Mouse (Mus musculus): ENCODE data around the gene Cd81. TPM values are rescaled to one million over a fixed set of nuclear protein-coding genes. Genes with fewer than 3 reads are reported as not detected.
A peak's percentile ranks its signal among the peaks of the same experiment; 100 is the strongest.

Gene Cd81
- polyA plus RNA-seq, 1 experiment, result 824 TPM

DNA sequence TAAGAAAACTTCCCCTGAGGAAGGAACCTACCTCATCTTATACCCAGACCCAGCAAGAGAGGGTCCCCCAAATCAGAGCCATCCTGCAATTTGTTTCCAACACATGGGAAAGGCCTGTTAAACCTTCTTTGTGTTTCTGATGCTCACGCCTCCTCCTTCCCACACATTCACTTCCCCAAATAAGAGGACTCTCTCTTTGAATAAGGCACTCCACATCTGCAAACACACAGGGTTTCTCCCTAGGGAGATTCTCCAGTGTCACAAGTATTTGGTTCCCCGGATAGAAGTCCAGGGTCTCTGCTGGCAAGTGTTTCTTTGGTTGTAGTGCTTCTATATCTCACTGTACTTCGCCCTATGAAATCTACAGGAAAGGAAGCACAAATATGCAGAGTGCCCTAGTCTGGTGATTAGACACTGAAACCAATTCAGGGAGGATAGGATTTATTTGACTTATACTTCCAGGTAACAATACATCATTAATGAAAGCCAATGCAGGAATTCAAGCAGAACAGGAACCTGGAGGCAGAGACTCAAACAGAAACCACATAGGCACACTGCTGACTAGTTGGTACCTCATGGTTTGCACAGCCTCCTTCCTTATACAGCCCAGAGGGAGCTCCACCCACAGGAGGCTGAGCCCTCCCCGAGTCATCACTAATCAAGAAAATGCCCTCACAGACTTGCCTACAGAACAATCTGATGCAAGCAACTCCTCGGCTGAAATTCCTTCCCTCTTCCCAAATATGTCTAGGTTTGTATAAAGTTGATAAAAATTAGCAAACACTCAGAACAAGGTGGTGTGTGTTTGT, 31.0 kb upstream of the Cd81 start:
- Histone ChIP-seq H3K27ac (ENCODE audit: insufficient read depth, low read depth, low read length) (no peak overlapping the region), H3K4me3 (ENCODE audit: insufficient read depth, low read depth, low read length) (no peak overlapping the region), H3K27me3 (replicated peaks; ENCODE audit: control insufficient read depth, insufficient read depth, low read length) (no peaks in the 10 kb centered on the region), H3K4me1 (ENCODE audit: control insufficient read depth, insufficient read depth, low read length) (no peaks in the 10 kb centered on the region), H3K36me3 (ENCODE audit: control insufficient read depth, insufficient read depth, low read length) (no peaks in the 10 kb centered on the region)
- TF ChIP-seq POLR2A (IDR thresholded peaks at IDR 0.05; ENCODE audit: low read depth, low read length) (no peak), CTCF (conservative IDR thresholded peaks at IDR 0.05; ENCODE audit: insufficient read depth, insufficient read length, low read depth, low read length) (no peak)
- WGBS, result 61% methylated on average over 5 of the region's 5 CpGs
- no peak for DNase-seq

DNA sequence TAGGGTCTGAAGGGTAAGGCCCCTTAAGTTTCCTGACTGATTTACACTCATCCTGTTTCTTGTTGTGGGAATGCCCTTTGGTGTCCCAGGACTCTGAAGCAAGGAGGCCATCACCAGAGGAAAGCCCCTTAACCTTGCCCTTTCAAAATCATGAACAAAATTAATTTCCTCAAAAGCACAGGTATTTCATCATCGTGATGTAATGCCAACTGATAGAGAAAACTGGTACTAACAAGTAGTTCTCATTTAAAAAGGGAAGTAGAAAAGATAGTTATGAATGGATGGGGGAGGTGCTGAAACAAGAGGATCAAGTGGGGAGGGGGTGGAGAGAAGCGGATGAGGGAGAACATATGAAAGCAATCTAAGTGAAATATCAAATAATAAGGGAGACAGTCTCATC, 29.0 kb upstream of the Cd81 start:
- Histone ChIP-seq H3K4me3 (ENCODE audit: insufficient read depth, low read depth, low read length) (no peak overlapping the region), H3K27me3 (replicated peaks; ENCODE audit: control insufficient read depth, insufficient read depth, low read length) (no peaks in the 10 kb centered on the region), H3K36me3 (ENCODE audit: control insufficient read depth, insufficient read depth, low read length) (no peaks in the 10 kb centered on the region), H3K27ac (ENCODE audit: insufficient read depth, low read depth, low read length) (no peak overlapping the region), H3K4me1 (ENCODE audit: control insufficient read depth, insufficient read depth, low read length) (no peaks in the 10 kb centered on the region)
- TF ChIP-seq POLR2A (IDR thresholded peaks at IDR 0.05; ENCODE audit: low read depth, low read length), result no peak
- TF ChIP-seq CTCF (conservative IDR thresholded peaks at IDR 0.05; ENCODE audit: insufficient read depth, insufficient read length, low read depth, low read length), result no peak
- no peak for DNase-seq
- WGBS, result 90% methylated on average over 2 of the region's 2 CpGs

DNA sequence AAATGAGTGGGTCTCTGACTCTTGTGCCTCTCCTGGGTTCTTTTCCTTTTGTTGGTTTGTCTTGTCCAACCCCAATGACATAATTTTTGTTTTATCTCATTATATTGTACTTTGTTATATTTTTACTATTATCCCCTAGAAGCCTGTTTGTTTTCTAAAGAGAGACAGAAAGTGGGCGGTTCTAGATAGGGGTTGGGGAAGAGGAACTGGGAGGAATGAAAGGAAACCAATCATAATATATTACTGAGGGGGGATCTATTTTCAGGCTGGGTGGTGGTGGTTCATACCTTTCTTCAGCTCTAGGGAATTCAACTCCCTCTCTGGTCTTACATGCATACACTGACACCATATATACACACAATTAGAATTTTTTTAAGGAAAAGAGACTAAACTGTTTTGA, 28.2 kb upstream of the Cd81 start:
- TF ChIP-seq POLR2A (IDR thresholded peaks at IDR 0.05; ENCODE audit: low read depth, low read length) (no peak), CTCF (conservative IDR thresholded peaks at IDR 0.05; ENCODE audit: insufficient read depth, insufficient read length, low read depth, low read length) (no peak)

GRCm38 (mm10) chr7:143025496-143025895, 27.0 kb upstream of the Cd81 start:
- DNase-seq, result no peak
- Histone ChIP-seq H3K4me1 (ENCODE audit: control insufficient read depth, insufficient read depth, low read length) (no peaks in the 10 kb centered on the region), H3K27me3 (replicated peaks; ENCODE audit: control insufficient read depth, insufficient read depth, low read length) (no peaks in the 10 kb centered on the region), H3K36me3 (ENCODE audit: control insufficient read depth, insufficient read depth, low read length) (no peaks in the 10 kb centered on the region), H3K27ac (ENCODE audit: insufficient read depth, low read depth, low read length) (no peak overlapping the region), H3K4me3 (ENCODE audit: insufficient read depth, low read depth, low read length) (no peak overlapping the region)
- WGBS, result 96% methylated on average over 3 of the region's 3 CpGs
- TF ChIP-seq CTCF (conservative IDR thresholded peaks at IDR 0.05; ENCODE audit: insufficient read depth, insufficient read length, low read depth, low read length) (no peak), POLR2A (IDR thresholded peaks at IDR 0.05; ENCODE audit: low read depth, low read length) (no peak)

More for the DNA sequence above, 28.2 kb upstream of the Cd81 start:
- 93% methylated on average over 1 of the region's 1 CpGs for WGBS
- Histone ChIP-seq H3K4me1 (ENCODE audit: control insufficient read depth, insufficient read depth, low read length) (no peaks in the 10 kb centered on the region), H3K36me3 (ENCODE audit: control insufficient read depth, insufficient read depth, low read length) (no peaks in the 10 kb centered on the region), H3K4me3 (ENCODE audit: insufficient read depth, low read depth, low read length) (no peak overlapping the region), H3K27ac (ENCODE audit: insufficient read depth, low read depth, low read length) (no peak overlapping the region), H3K27me3 (replicated peaks; ENCODE audit: control insufficient read depth, insufficient read depth, low read length) (no peaks in the 10 kb centered on the region)
- DNase-seq, result no peak

GRCm38 (mm10) chr7:143027196-143027595, 25.3 kb upstream of the Cd81 start:
- Histone ChIP-seq H3K4me1 (ENCODE audit: control insufficient read depth, insufficient read depth, low read length) (no peaks in the 10 kb centered on the region), H3K27ac (ENCODE audit: insufficient read depth, low read depth, low read length) (no peak overlapping the region), H3K4me3 (ENCODE audit: insufficient read depth, low read depth, low read length) (no peak overlapping the region), H3K27me3 (replicated peaks; ENCODE audit: control insufficient read depth, insufficient read depth, low read length) (no peaks in the 10 kb centered on the region), H3K36me3 (ENCODE audit: control insufficient read depth, insufficient read depth, low read length) (no peaks in the 10 kb centered on the region)
- TF ChIP-seq CTCF (conservative IDR thresholded peaks at IDR 0.05; ENCODE audit: insufficient read depth, insufficient read length, low read depth, low read length), result no peak
- TF ChIP-seq POLR2A (IDR thresholded peaks at IDR 0.05; ENCODE audit: low read depth, low read length), result no peak
- DNase-seq, result no peak
- 97% methylated on average over 4 of the region's 4 CpGs for WGBS

- TF ChIP-seq CTCF (conservative IDR thresholded peaks at IDR 0.05; ENCODE audit: insufficient read depth, insufficient read length, low read depth, low read length) (no peak), POLR2A (IDR thresholded peaks at IDR 0.05; ENCODE audit: low read depth, low read length) (no peak)
- Histone ChIP-seq H3K27ac (ENCODE audit: insufficient read depth, low read depth, low read length) (no peak overlapping the region), H3K4me3 (ENCODE audit: insufficient read depth, low read depth, low read length) (no peak overlapping the region), H3K36me3 (ENCODE audit: control insufficient read depth, insufficient read depth, low read length) (no peaks in the 10 kb centered on the region), H3K4me1 (ENCODE audit: control insufficient read depth, insufficient read depth, low read length) (no peaks in the 10 kb centered on the region), H3K27me3 (replicated peaks; ENCODE audit: control insufficient read depth, insufficient read depth, low read length) (no peaks in the 10 kb centered on the region)
- 71% methylated on average over 1 of the region's 1 CpGs for WGBS
- DNase-seq, result no peak
These were observed 20.7 kb upstream of the Cd81 start for GRCm38 (mm10) chr7:143031816-143032215.

DNA sequence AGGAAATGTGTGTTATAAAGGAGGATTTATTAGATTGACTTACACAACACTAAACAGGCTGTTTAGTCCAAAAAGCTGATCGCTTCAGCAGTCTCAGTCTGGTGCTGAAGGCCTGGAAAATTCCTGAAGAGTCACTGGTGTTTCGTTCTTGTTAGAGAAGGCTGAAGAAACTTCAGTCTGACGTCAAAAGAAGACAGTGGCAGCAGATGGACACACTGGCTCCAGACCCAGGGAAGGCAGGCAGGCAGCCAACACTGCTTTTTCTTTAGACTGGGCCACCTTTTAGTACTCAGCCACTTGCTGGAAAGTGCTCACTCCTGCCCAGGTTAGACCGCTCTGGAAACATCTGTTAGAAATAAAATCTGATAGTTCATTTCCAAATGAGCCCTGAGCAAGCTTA, 19.0 kb upstream of the Cd81 start:
- no peaks in the 10 kb centered on the region for H3K36me3 ChIP-seq (ENCODE audit: control insufficient read depth, insufficient read depth, low read length)
- H3K4me3 ChIP-seq (ENCODE audit: insufficient read depth, low read depth, low read length), result no peak overlapping the region
- no peak overlapping the region for H3K27ac ChIP-seq (ENCODE audit: insufficient read depth, low read depth, low read length)
- H3K4me1 ChIP-seq (ENCODE audit: control insufficient read depth, insufficient read depth, low read length), result no peaks in the 10 kb centered on the region
- H3K27me3 ChIP-seq (replicated peaks; ENCODE audit: control insufficient read depth, insufficient read depth, low read length), result no peaks in the 10 kb centered on the region
- TF ChIP-seq POLR2A (IDR thresholded peaks at IDR 0.05; ENCODE audit: low read depth, low read length) (no peak), CTCF (conservative IDR thresholded peaks at IDR 0.05; ENCODE audit: insufficient read depth, insufficient read length, low read depth, low read length) (no peak)
- 82% methylated on average over 4 of the region's 4 CpGs for WGBS
- DNase-seq, result peak; percentile 46
